Mouse (Mus musculus) midbrain, embryonic 15.5 days (tissue): ENCODE measurements at regions not wholly inside any gene's neighbourhood (a gene's known extent, or its start where the extent isn't known, plus 50 kb on each side); places are given as distances from the start of the nearest gene placed in this dataset.
A peak's percentile ranks its signal among the peaks of the same experiment; 100 is the strongest.

Experiments used
- ATAC-seq: fragments of 200-750 bp; cut with Nextera tagmentation; replicated peaks from 2 replicates; pipeline ENCODE4 v1.8.0; 2017; ENCODE audit warnings: moderate TSS enrichment
- H3K27ac ChIP-seq: fragments of 300-500 bp; sonication (generic); 2 replicates; pipeline ENCODE4 v1.5.1; 2015; ENCODE audit warnings: mild to moderate bottlenecking, inconsistent platforms
- H3K27me3 ChIP-seq: fragments of 300-500 bp; sonication (generic); replicated peaks from 2 replicates; pipeline ENCODE4 v1.6.1; 2015; ENCODE audit warnings: inconsistent platforms
- H3K36me3 ChIP-seq: fragments of 300-500 bp; sonication (generic); replicated peaks from 2 replicates; pipeline ENCODE4 v1.6.1; 2015; ENCODE audit warnings: inconsistent platforms
- H3K4me1 ChIP-seq: fragments of 300-500 bp; sonication (generic); 2 replicates; pipeline ENCODE4 v1.6.1; 2015; ENCODE audit warnings: inconsistent platforms
- H3K4me2 ChIP-seq: fragments of 300-500 bp; sonication (generic); 2 replicates; pipeline ENCODE4 v1.6.1; 2015; ENCODE audit warnings: inconsistent platforms, mild to moderate bottlenecking, moderate library complexity
- H3K4me3 ChIP-seq: fragments of 300-500 bp; sonication (generic); 2 replicates; pipeline ENCODE4 v1.5.1; 2015; ENCODE audit warnings: mild to moderate bottlenecking, inconsistent platforms
- H3K9ac ChIP-seq: fragments of 300-500 bp; sonication (generic); 2 replicates; pipeline ENCODE4 v1.6.1; 2015; ENCODE audit warnings: mild to moderate bottlenecking, inconsistent platforms
- H3K9me3 ChIP-seq: fragments of 300-500 bp; sonication (generic); 2 replicates; pipeline ENCODE4 v1.6.1; 2016; ENCODE audit warnings: inconsistent platforms
- WGBS: fragments of 180-500 bp; shearing (Covaris S2); methylation state at CpG from one replicate; pipeline ENCODE4 v1.1.7; 2015; ENCODE audit warnings: mixed read lengths; 5-methylcytosine and 5-hydroxymethylcytosine counted together

GRCm38 (mm10) chr2:45239501-45240292 is 122.5 kb upstream of the Zeb2 start:
- Histone ChIP-seq H3K4me2 (no peak overlapping the region), H3K27me3 (no peaks in the 10 kb centered on the region), H3K4me3 (no peak overlapping the region), H3K9me3 (no peaks in the 10 kb centered on the region), H3K27ac (no peak overlapping the region), H3K4me1 (no peaks in the 10 kb centered on the region), H3K36me3 (no peaks in the 10 kb centered on the region), H3K9ac (no peak overlapping the region)
- whole genome bisulfite sequencing, result 90% methylated on average over 16 of the region's 16 CpGs
- no peak for ATAC-seq

GRCm38 (mm10) chr2:45239001-45239400 is 121.8 kb upstream of the Zeb2 start:
- H3K27me3 ChIP-seq, result no peaks in the 10 kb centered on the region
- no peak for ATAC-seq
- no peaks in the 10 kb centered on the region for H3K9me3 ChIP-seq
- 93% methylated on average over 6 of the region's 6 CpGs for WGBS
- H3K36me3 ChIP-seq, result no peaks in the 10 kb centered on the region
- no peak overlapping the region for H3K4me3 ChIP-seq
- no peak overlapping the region for H3K27ac ChIP-seq
- no peaks in the 10 kb centered on the region for H3K4me1 ChIP-seq
- H3K4me2 ChIP-seq, result no peak overlapping the region
- H3K9ac ChIP-seq, result no peak overlapping the region

GRCm38 (mm10) chr2:45236168-45236700 is 119.0 kb upstream of the Zeb2 start:
- Histone ChIP-seq H3K9me3 (no peaks in the 10 kb centered on the region), H3K36me3 (no peaks in the 10 kb centered on the region), H3K27ac (no peak overlapping the region), H3K4me1 (no peaks in the 10 kb centered on the region), H3K27me3 (0 out of 2 replicates have a peak, but pooled peaks cover 3% of the 10 kb centered on the region), H3K4me2 (no peak overlapping the region), H3K4me3 (no peak overlapping the region), H3K9ac (no peak overlapping the region)
- 97% methylated on average over 13 of the region's 13 CpGs for WGBS
- no peak for ATAC-seq

DNA sequence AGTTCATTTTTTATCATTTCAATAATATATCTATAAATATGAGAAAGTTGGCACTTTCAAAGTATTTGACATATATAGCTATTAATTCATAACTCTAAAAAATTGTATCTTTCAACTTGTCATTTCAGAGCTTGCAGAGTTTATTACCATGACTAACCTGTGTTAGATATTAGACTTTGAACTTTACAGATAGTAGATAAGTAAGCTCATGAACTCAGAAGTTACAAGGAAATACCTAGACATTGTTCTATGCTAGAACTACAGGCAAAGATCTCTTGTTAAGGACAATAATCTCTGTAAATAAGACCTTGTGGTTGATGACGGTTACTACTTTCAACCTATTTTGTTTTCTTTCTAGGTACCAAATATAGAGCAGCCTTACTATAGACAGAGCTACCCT is 117.0 kb upstream of the Zeb2 start:
- no peak overlapping the region for H3K4me2 ChIP-seq
- no peak overlapping the region for H3K9ac ChIP-seq
- H3K27me3 ChIP-seq, result 0 out of 2 replicates have a peak, but pooled peaks cover 3% of the 10 kb centered on the region
- H3K4me3 ChIP-seq, result no peak overlapping the region
- no peak overlapping the region for H3K27ac ChIP-seq
- 0 out of 2 replicates have a peak, but pooled peaks cover 4% of the 10 kb centered on the region for H3K4me1 ChIP-seq
- 88% methylated on average over 1 of the region's 1 CpGs for whole genome bisulfite sequencing
- no peak for ATAC-seq
- no peaks in the 10 kb centered on the region for H3K9me3 ChIP-seq
- no peaks in the 10 kb centered on the region for H3K36me3 ChIP-seq

- no peak overlapping the region for H3K27ac ChIP-seq
- H3K9ac ChIP-seq, result no peak overlapping the region
- H3K4me1 ChIP-seq, result peaks cover 17% of the 10 kb centered on the region
- WGBS, result 79% methylated on average over 11 of the region's 11 CpGs
- H3K36me3 ChIP-seq, result no peaks in the 10 kb centered on the region
- no peak overlapping the region for H3K4me3 ChIP-seq
- no peaks in the 10 kb centered on the region for H3K9me3 ChIP-seq
- 0 out of 2 replicates have a peak, but pooled peaks cover 3% of the 10 kb centered on the region for H3K27me3 ChIP-seq
- no peak overlapping the region for H3K4me2 ChIP-seq
- no peak for ATAC-seq
These were observed 113.4 kb upstream of the Zeb2 start for GRCm38 (mm10) chr2:45230351-45231209.

GRCm38 (mm10) chr2:45229501-45229900 is 112.3 kb upstream of the Zeb2 start:
- Histone ChIP-seq H3K4me1 (peaks cover 17% of the 10 kb centered on the region), H3K27ac (no peak overlapping the region), H3K36me3 (no peaks in the 10 kb centered on the region), H3K9ac (no peak overlapping the region), H3K4me3 (no peak overlapping the region), H3K9me3 (no peaks in the 10 kb centered on the region), H3K27me3 (0 out of 2 replicates have a peak, but pooled peaks cover 3% of the 10 kb centered on the region), H3K4me2 (no peak overlapping the region)
- no peak for ATAC-seq
- 57% methylated on average over 6 of the region's 6 CpGs for WGBS

- peaks cover 17% of the 10 kb centered on the region for H3K4me1 ChIP-seq
- H3K27me3 ChIP-seq, result 0 out of 2 replicates have a peak, but pooled peaks cover 3% of the 10 kb centered on the region
- H3K4me3 ChIP-seq, result no peak overlapping the region
- no peak overlapping the region for H3K27ac ChIP-seq
- H3K4me2 ChIP-seq, result peak overlapping the region; percentile 26
- H3K9me3 ChIP-seq, result no peaks in the 10 kb centered on the region
- ATAC-seq, result no peak
- no peak overlapping the region for H3K9ac ChIP-seq
- 19% methylated on average over 14 of the region's 14 CpGs for WGBS
- H3K36me3 ChIP-seq, result no peaks in the 10 kb centered on the region
These were observed 110.2 kb upstream of the Zeb2 start for GRCm38 (mm10) chr2:45227276-45227944.

DNA sequence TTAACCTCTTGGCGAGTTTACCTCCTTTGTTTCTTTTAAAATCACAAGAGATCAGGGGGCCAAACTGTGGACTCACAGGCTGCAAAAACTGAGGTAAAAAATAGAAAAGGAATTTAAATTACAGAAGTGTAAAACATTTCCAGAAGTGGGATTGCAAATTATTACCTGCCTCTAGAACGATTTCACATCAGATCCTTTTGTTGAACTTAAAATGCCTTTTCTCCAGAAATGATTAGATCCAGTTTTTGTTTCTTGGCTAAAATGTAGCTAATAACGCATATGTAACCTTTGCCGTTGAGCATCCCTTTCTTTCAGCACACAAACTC is 108.8 kb upstream of the Zeb2 start:
- H3K36me3 ChIP-seq, result no peaks in the 10 kb centered on the region
- no peak overlapping the region for H3K9ac ChIP-seq
- 27% methylated on average over 4 of the region's 4 CpGs for WGBS
- H3K4me3 ChIP-seq, result no peak overlapping the region
- peaks cover 17% of the 10 kb centered on the region for H3K4me1 ChIP-seq
- ATAC-seq, result no peak
- H3K9me3 ChIP-seq, result no peaks in the 10 kb centered on the region
- H3K27me3 ChIP-seq, result no peaks in the 10 kb centered on the region
- peak overlapping the region; percentile 61 for H3K27ac ChIP-seq
- no peak overlapping the region for H3K4me2 ChIP-seq

DNA sequence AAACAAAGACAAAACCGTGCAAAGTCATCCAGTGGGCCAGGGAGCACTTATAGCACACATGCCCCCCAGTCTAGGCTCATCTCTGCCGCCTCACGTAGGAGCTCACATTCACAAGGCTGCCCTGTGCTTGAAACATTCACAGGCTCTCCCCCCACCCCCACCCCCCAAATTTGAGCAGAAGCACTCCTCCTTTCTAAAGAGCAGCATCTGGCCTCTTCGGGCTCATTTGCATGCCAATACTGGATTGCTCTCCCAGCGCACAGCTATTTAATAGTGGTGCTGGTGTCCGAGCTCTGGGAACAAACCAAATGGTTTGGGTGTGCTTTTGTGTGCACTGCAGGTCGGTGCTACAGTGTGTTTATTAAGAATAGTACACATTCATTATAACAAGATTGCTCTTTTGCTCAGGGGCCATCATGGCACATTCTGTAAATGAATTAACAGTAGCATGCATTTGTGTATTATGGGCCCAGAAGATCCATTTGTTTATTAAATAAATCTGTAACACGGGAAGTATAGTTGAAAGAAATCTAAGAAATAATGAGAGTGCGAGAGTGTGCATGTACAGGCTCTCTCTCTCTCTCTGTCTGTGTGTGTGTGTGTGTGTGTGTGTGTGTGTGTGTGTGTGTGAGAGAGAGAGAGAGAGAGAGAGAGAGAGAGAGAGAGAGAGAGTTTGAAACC is 108.3 kb upstream of the Zeb2 start:
- Histone ChIP-seq H3K4me2 (0 out of 2 replicates have a peak overlapping the region, but pooled peaks have one; percentile 5), H3K27ac (peak overlapping the region; percentile 61), H3K4me1 (peaks cover 17% of the 10 kb centered on the region), H3K36me3 (no peaks in the 10 kb centered on the region), H3K9ac (no peak overlapping the region), H3K27me3 (no peaks in the 10 kb centered on the region), H3K9me3 (no peaks in the 10 kb centered on the region), H3K4me3 (no peak overlapping the region)
- peak; percentile 82 for ATAC-seq
- WGBS, result 15% methylated on average over 9 of the region's 9 CpGs

GRCm38 (mm10) chr2:45222213-45222612 is 105.0 kb upstream of the Zeb2 start:
- H3K4me1 ChIP-seq, result peaks cover 9% of the 10 kb centered on the region
- H3K9me3 ChIP-seq, result no peaks in the 10 kb centered on the region
- 74% methylated on average over 13 of the region's 13 CpGs for whole genome bisulfite sequencing
- H3K27ac ChIP-seq, result no peak overlapping the region
- no peak overlapping the region for H3K9ac ChIP-seq
- no peaks in the 10 kb centered on the region for H3K36me3 ChIP-seq
- H3K4me2 ChIP-seq, result no peak overlapping the region
- no peaks in the 10 kb centered on the region for H3K27me3 ChIP-seq
- H3K4me3 ChIP-seq, result no peak overlapping the region
- no peak for ATAC-seq

GRCm38 (mm10) chr2:45219851-45220250 is 102.7 kb upstream of the Zeb2 start:
- Histone ChIP-seq H3K9ac (no peak overlapping the region), H3K9me3 (no peaks in the 10 kb centered on the region), H3K4me1 (no peaks in the 10 kb centered on the region), H3K4me3 (no peak overlapping the region), H3K36me3 (no peaks in the 10 kb centered on the region), H3K4me2 (no peak overlapping the region), H3K27ac (no peak overlapping the region), H3K27me3 (no peaks in the 10 kb centered on the region)
- ATAC-seq, result no peak
- WGBS, result 55% methylated on average over 5 of the region's 5 CpGs
